Mouse (Mus musculus) macrophage (primary cell): ENCODE data around the gene Cfap43. TPM values are rescaled to one million over a fixed set of nuclear protein-coding genes. Genes with fewer than 3 reads are reported as not detected.

ENCODE experiments used
- H3K27ac ChIP-seq: fragments of 350-480 bp; formaldehyde crosslinking; 2 replicates; pipeline ENCODE4 v1.9.0; 2021
- H3K36me3 ChIP-seq: fragments of 350-480 bp; formaldehyde crosslinking; 2 replicates; pipeline ENCODE4 v1.9.0; 2021; ENCODE audit errors: inconsistent target
- H3K4me3 ChIP-seq: fragments of 350-480 bp; formaldehyde crosslinking; 2 replicates; pipeline ENCODE4 v1.9.0; 2021; ENCODE audit errors: inconsistent target
- H3K79me2 ChIP-seq: fragments of 350-480 bp; formaldehyde crosslinking; 2 replicates; pipeline ENCODE4 v1.9.0; 2021; ENCODE audit errors: inconsistent target
- WGBS: methylation state at CpG from one replicate; pipeline ENCODE4 v1.1.7; 2026; ENCODE audit warnings: inconsistent platforms; ENCODE audit not compliant: missing documents; 5-methylcytosine and 5-hydroxymethylcytosine counted together
- polyA plus RNA-seq: library from polyadenylated mRNA; stranded (reverse); fragments of 250-400 nt; gene quantifications from 3 replicates; pipeline ENCODE4 v1.2.4, GENCODE M21; 2018; ENCODE audit warnings: inconsistent platforms

Cfap43 gene
- polyA plus RNA-seq, 1 experiment from 2014 or later = 0.11 TPM

DNA sequence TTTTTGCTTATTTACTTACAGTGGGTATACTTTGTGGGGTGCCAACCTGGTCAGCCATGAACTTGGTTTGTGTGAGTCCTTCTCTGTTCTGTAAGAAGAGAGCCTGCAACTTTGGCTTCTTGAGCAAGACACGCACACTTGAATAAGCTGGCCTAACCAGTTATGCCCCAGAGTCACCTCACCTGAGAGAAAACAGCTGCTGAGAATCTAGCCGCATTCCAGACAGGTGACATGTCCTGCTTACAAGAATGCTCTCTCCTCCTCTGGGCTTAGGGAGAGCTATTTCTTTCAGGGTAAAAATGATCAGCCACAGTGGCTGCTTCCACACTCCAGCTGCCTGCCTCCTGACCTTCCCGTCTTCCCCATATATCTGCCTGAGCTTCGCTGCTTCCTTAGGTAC, 10.0 kb upstream of the Cfap43 start:
- no peak overlapping the region for H3K4me3 ChIP-seq
- WGBS = 94% methylated on average over 4 of the region's 4 CpGs
- no peaks in the 10 kb centered on the region for H3K79me2 ChIP-seq
- no peaks in the 10 kb centered on the region for H3K36me3 ChIP-seq
- no peak overlapping the region for H3K27ac ChIP-seq

GRCm38 (mm10) chr19:47927032-47927431, 7.9 kb upstream of the Cfap43 start:
- Histone ChIP-seq H3K27ac (no peak overlapping the region), H3K36me3 (no peaks in the 10 kb centered on the region), H3K79me2 (no peaks in the 10 kb centered on the region), H3K4me3 (no peak overlapping the region)
- 100% methylated on average over 1 of the region's 2 CpGs for WGBS

DNA sequence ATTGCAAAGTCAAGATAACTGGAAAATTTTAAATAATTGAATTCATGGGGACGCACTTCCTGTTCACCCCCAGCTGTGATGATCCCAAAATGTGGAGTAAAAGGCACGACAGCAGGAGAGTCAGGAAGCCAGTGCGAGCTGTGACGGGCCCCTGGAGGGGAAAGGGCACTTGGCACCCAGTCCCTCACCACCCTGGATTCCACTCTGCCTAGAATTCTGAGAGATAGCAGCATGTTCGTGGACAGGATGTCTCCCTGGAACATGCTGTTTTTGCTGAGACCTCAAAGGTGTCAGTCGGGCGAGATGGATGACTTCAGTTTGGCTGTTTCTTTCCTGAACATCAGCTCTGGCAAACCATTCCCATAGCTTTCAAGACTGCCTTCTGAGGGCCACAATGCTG, 6.7 kb upstream of the Cfap43 start:
- Histone ChIP-seq H3K36me3 (no peaks in the 10 kb centered on the region), H3K27ac (no peak overlapping the region), H3K4me3 (no peak overlapping the region), H3K79me2 (no peaks in the 10 kb centered on the region)
- 91% methylated on average over 7 of the region's 7 CpGs for WGBS

DNA sequence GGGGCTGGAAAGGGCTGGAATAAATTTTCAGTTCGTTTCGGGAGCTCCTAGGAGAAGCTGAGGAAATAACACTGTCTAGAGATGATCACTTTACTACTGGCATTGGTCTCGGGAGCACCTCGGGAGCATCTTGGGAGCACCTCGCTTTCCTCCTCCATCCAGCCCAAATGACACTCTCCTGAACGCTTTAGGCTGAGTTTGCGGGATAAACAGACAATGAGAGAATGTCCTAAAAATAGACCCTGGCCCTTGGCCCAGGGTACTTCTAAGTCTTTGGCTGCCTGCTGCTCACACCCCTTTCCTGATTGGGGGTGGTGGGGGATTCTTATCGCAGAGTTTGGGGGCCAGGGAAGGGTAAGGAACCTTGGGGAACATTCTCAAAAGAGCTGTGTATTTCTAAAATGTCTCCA, 884 bp upstream of the Cfap43 start:
- under 1% methylated on average over 8 of the region's 8 CpGs for WGBS
- Histone ChIP-seq H3K4me3 (peak overlapping the region; percentile 94), H3K79me2 (peaks cover 40% of the 10 kb centered on the region), H3K36me3 (no peaks in the 10 kb centered on the region), H3K27ac (peak overlapping the region; percentile 93)

- peak overlapping the region; percentile 93 for H3K27ac ChIP-seq
- H3K79me2 ChIP-seq = peaks cover 54% of the 10 kb centered on the region
- H3K36me3 ChIP-seq = no peaks in the 10 kb centered on the region
- WGBS = under 1% methylated on average over 29 of the region's 29 CpGs
- peak overlapping the region; percentile 94 for H3K4me3 ChIP-seq
Measured at GRCm38 (mm10) chr19:47918455-47919101, 509 bp downstream of the Cfap43 start.

GRCm38 (mm10) chr19:47918016-47918415, 1.1 kb downstream of the Cfap43 start:
- WGBS = 21% methylated on average over 9 of the region's 9 CpGs
- Histone ChIP-seq H3K4me3 (peak overlapping the region; percentile 94), H3K27ac (peak overlapping the region; percentile 93), H3K36me3 (no peaks in the 10 kb centered on the region), H3K79me2 (peaks cover 59% of the 10 kb centered on the region)

DNA sequence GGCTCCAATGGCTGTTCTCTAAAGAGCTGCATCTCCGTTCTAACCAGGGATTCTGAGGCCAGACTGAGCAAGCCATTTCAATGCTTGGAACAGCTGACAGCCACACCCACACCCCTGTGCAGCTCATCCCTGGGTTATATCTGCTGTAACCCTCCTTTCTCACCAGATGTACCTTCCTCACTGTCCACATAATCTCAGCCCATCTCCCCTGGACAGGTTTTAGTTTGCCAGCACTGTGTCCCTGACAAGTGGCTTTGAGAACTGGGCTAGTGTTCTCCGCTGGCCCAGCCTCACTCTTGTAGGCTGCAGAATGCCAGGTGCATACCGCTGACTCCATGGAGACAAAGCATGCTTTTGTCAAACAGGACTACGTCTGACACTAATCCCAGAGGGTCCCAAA, 1.7 kb downstream of the Cfap43 start:
- H3K27ac ChIP-seq = no peak overlapping the region
- H3K4me3 ChIP-seq = no peak overlapping the region
- H3K36me3 ChIP-seq = no peaks in the 10 kb centered on the region
- H3K79me2 ChIP-seq = peaks cover 66% of the 10 kb centered on the region
- 75% methylated on average over 4 of the region's 4 CpGs for WGBS

DNA sequence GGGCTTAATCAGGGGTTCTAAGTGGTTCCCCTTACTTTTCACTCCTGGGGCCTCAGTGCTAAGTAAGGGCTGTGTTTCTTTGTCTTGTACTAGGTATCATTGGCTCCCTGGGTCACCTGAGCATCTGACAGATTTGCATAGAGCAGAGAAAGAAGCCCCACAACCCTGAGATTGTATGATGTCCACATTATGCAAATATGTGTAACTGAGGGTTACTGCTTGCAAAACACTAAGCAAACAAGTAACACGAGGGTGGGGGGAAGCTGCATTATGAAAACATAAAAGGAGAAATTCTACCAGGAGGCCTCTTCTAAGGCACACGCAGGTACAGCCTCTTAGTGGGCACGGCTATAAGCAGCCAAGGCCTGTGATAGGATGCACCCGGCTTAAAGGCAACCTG, 3.8 kb downstream of the Cfap43 start:
- WGBS = 73% methylated on average over 4 of the region's 4 CpGs
- Histone ChIP-seq H3K36me3 (no peaks in the 10 kb centered on the region), H3K4me3 (no peak overlapping the region), H3K79me2 (peaks cover 87% of the 10 kb centered on the region), H3K27ac (no peak overlapping the region)

- Histone ChIP-seq H3K36me3 (no peaks in the 10 kb centered on the region), H3K4me3 (no peak overlapping the region), H3K27ac (no peak overlapping the region), H3K79me2 (peaks cover 95% of the 10 kb centered on the region)
- whole genome bisulfite sequencing = 96% methylated on average over 4 of the region's 4 CpGs
Measured at GRCm38 (mm10) chr19:47914191-47914590, 4.9 kb downstream of the Cfap43 start.

GRCm38 (mm10) chr19:47913344-47913743, 5.7 kb downstream of the Cfap43 start:
- Histone ChIP-seq H3K79me2 (peaks cover 98% of the 10 kb centered on the region), H3K4me3 (no peak overlapping the region), H3K36me3 (no peaks in the 10 kb centered on the region), H3K27ac (no peak overlapping the region)
- 95% methylated on average over 7 of the region's 7 CpGs for WGBS

DNA sequence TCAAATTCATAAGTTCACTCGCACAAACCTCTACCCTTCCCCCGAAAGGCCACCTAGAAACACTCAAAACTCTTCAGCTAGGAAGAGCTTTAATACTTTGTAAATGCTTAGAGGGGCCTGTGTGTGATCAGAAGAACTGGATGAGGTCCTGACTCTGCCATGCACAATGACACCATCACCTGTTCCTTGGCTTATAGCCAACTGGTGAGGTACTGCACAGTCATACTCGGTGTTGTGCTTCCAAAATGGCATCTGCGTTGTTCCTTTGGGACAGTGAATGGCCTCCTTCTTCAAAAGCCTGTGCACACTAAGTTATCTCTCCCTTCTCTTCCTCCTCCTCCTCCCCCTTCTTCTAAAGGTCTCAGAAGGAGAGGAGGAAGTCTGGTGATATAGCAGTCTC, 8.3 kb downstream of the Cfap43 start:
- 71% methylated on average over 4 of the region's 4 CpGs for WGBS
- no peak overlapping the region for H3K27ac ChIP-seq
- no peaks in the 10 kb centered on the region for H3K36me3 ChIP-seq

DNA sequence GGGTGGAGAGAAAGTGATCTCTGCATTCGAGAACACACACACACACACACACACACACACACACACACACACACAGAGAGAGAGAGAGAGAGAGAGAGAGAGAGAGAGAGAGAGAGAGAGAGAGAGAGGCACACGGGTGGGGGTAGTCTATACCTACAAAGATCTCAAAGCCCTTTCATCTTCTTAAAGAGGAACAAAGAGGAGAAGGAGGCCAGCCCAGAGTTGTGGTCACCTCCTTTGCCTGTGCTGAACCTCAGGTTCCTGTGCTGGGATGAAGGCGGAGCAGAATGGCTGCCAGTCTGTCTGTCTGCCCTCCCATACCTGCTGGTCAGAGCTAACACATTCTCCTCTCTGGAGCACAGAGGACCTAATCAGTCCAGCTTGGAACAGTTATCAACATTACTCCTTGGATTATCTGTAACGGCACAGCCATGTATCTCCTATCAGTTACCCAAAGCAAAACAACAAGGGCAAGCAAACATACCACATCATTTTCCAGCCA, 8.9 kb downstream of the Cfap43 start:
- WGBS = 38% methylated on average over 1 of the region's 4 CpGs
- no peaks in the 10 kb centered on the region for H3K36me3 ChIP-seq

More for the DNA sequence above, 8.3 kb downstream of the Cfap43 start:
- Histone ChIP-seq H3K4me3 (no peak overlapping the region), H3K79me2 (peaks cover 95% of the 10 kb centered on the region)

DNA sequence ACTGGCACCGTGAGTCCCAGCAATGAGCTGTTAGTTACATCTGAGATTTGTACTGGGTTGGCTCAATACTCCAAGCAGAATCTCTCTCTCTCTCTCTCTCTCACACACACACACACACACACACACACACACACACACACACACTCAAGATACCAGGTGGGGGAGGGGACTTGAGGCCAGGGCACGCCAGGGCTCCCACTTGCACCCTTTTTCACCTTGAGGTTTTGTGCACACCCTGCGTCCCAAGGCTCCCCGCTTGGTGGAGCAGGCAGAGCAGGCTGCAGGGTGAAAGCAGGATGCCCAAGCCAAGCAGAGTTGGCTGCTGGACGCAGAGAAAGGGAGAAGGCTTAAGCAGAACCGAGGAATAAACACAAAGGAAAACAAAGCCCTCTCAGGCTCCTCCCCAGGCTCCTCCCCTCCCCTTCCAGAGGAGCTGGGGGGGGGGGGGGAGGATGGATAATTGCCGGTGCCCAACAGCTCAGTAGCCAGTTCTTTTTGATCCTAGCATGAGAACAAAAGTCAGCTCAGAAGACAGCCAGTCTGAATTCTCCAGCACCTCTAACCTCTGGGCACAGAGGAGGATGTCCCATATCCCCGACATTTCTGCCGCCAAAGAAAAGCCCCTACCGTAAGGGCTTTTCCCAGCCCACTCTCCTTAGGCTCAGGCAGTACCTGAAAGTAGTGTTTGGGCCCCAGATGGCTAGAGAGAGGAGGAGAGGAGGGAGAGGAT, 9.5 kb downstream of the Cfap43 start:
- WGBS = 10% methylated on average over 10 of the region's 10 CpGs
- no peak overlapping the region for H3K27ac ChIP-seq
- H3K4me3 ChIP-seq = no peak overlapping the region
- peaks cover 95% of the 10 kb centered on the region for H3K79me2 ChIP-seq
- H3K36me3 ChIP-seq = no peaks in the 10 kb centered on the region

More for the DNA sequence above, 8.9 kb downstream of the Cfap43 start:
- peaks cover 95% of the 10 kb centered on the region for H3K79me2 ChIP-seq
- H3K27ac ChIP-seq = no peak overlapping the region
- no peak overlapping the region for H3K4me3 ChIP-seq

DNA sequence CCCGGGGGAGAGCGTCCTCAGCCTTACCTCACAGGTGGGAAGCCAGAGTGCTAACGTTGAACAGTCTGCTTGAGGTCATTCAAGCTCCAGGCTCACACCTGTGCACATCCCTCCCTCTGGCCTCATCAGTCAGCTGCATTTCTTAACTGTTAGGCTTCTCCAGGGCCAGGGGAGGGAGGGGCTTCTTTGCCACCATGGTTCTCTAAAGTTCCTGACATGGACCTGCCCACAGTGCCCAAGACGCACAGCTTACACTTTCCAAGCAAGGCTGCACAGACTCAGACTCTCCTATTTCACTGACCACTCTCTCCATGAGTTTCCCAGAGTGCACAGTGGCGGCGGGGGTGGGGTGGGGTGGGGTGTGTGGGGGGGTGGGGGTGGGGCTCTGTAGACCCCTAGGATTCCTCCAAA, 10.1 kb downstream of the Cfap43 start:
- Histone ChIP-seq H3K4me3 (no peak overlapping the region), H3K79me2 (peaks cover 95% of the 10 kb centered on the region), H3K27ac (no peak overlapping the region), H3K36me3 (no peaks in the 10 kb centered on the region)
- WGBS = 71% methylated on average over 6 of the region's 6 CpGs

DNA sequence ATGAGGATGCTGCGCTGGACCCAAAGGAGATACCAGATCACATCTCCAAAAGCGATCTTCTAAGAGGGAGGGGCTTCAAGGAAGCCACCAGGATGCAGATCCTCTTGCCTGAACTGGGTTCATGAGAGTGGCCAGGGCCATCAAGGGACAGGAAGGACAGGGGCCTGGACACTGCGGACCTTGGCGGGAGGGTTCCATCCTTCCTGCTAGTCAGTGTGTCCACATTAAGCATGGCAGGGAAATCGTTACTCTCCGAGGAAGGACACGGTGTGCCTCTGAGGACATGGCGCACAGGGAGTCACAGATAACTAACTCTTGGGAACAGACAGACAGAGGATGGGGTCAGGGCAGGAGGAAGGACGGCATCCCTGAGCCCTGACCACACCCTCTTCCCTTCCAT, 11.5 kb downstream of the Cfap43 start:
- WGBS = 94% methylated on average over 8 of the region's 9 CpGs
- Histone ChIP-seq H3K36me3 (no peaks in the 10 kb centered on the region), H3K4me3 (no peak overlapping the region)

More for the DNA sequence above, 11.5 kb downstream of the Cfap43 start:
- H3K79me2 ChIP-seq = peaks cover 95% of the 10 kb centered on the region
- no peak overlapping the region for H3K27ac ChIP-seq
